25 mouse cellular contexts compared by ENCODE assay signal in genomic region chr12:95652172-95653156, GRCm38 (mm10). TPM values are rescaled to one million over a fixed set of nuclear protein-coding genes. Genes with fewer than 3 reads are reported as not detected.
"Had no signal": no experiment of that assay in that cellular context is flagged by ENCODE, and none has a peak within 500 bp of the region (broad histone marks: within the 10 kb centered on the region; RNA-seq: fewer than 3 reads in every experiment).

No protein-coding gene starts in this region.

- H3K9me3 ChIP-seq: limb, embryonic 12.5 days; limb, embryonic 15.5 days; liver, embryonic 15.5 days; midbrain, embryonic 12.5 days; neural tube, embryonic 13.5 days had no signal

- H3K4me3 ChIP-seq: limb, embryonic 12.5 days; limb, embryonic 15.5 days; liver, embryonic 15.5 days; midbrain, embryonic 12.5 days; myocyte; neural tube, embryonic 13.5 days had no signal

- H3K4me2 ChIP-seq: limb, embryonic 12.5 days; limb, embryonic 15.5 days; liver, embryonic 11.5 days; liver, embryonic 15.5 days; midbrain, embryonic 12.5 days; neural tube, embryonic 13.5 days had no signal

- ATAC-seq: midbrain, embryonic 16.5 days had no signal

- H3K9ac ChIP-seq: limb, embryonic 12.5 days; limb, embryonic 15.5 days; liver, embryonic 15.5 days; midbrain, embryonic 12.5 days; neural tube, embryonic 13.5 days had no signal

- H3K36me3 ChIP-seq: limb, embryonic 12.5 days; limb, embryonic 15.5 days; liver, embryonic 15.5 days; midbrain, embryonic 12.5 days; neural tube, embryonic 13.5 days had no signal

- H3K27me3 ChIP-seq: limb, embryonic 12.5 days; limb, embryonic 15.5 days; liver, embryonic 15.5 days; midbrain, embryonic 12.5 days; neural tube, embryonic 13.5 days had no signal

- H3K27ac ChIP-seq: limb, embryonic 12.5 days; limb, embryonic 15.5 days; liver, embryonic 15.5 days; midbrain, embryonic 12.5 days; neural tube, embryonic 13.5 days had no signal

- H3K4me1 ChIP-seq: limb, embryonic 12.5 days; limb, embryonic 15.5 days; liver, embryonic 15.5 days; midbrain, embryonic 12.5 days; neural tube, embryonic 13.5 days had no signal

- DNase-seq: kidney, adult 8-10 months; kidney, postnatal 14 days; kidney, postnatal 4 days; left cerebral cortex, postnatal 4 days; lung, adult 2 months; lung, postnatal 14 days; lung, postnatal 4 days; retina, postnatal 1 day; right cerebral cortex, postnatal 25 days; spleen, adult 18-20 months; thymus, adult 2 months; thymus, postnatal 14 days; thymus, postnatal 4 days had no signal

RNA-seq across cellular contexts. Expression of gene Flrt2, which starts 39.6 kb away (rescaled TPM):
- total RNA-seq: megakaryocyte progenitor cell, adult 5-6 weeks; megakaryocyte-erythroid progenitor cell, adult 5-6 weeks; monocyte, adult 5-6 weeks; neutrophil, adult 5-6 weeks had no signal
